Mouse (Mus musculus) kidney, adult 2 months (tissue): Measurements from ENCODE around the gene Plekhm3. TPM values are rescaled to one million over a fixed set of nuclear protein-coding genes. Genes with fewer than 3 reads are reported as not detected.

Experiments used
- DNase-seq: peaks from one replicate; pipeline ENCODE4 v3.0.0; 2021
- H3K27ac ChIP-seq: fragments of 200-500 bp; 2 replicates; pipeline ENCODE4 v1.5.1; 2012; ENCODE audit warnings: low read depth, low read length, control low read depth, inconsistent platforms; ENCODE audit not compliant: insufficient read depth
- H3K27me3 ChIP-seq: fragments of 200-500 bp; replicated peaks from 2 replicates; pipeline ENCODE4 v1.6.1; 2012; ENCODE audit warnings: mild to moderate bottlenecking, moderate library complexity, low read length, inconsistent platforms; ENCODE audit not compliant: control insufficient read depth, insufficient read depth
- H3K36me3 ChIP-seq: fragments of 200-500 bp; 2 replicates; pipeline ENCODE4 v1.6.1; 2012; ENCODE audit warnings: mild to moderate bottlenecking, moderate library complexity, low read length, inconsistent platforms; ENCODE audit not compliant: control insufficient read depth, insufficient read depth
- H3K4me1 ChIP-seq: fragments of 200-500 bp; 2 replicates; pipeline ENCODE4 v1.6.1; 2011; ENCODE audit warnings: low read length; ENCODE audit not compliant: control insufficient read depth, insufficient read depth
- H3K4me3 ChIP-seq: fragments of 200-500 bp; 2 replicates; pipeline ENCODE4 v1.5.1; 2011; ENCODE audit warnings: mild to moderate bottlenecking, low read depth, low read length, control low read depth; ENCODE audit not compliant: insufficient read depth
- CTCF ChIP-seq: fragments of 200-500 bp; conservative IDR thresholded peaks from 2 replicates; pipeline ENCODE4 v1.5.1; 2011; ENCODE audit warnings: low read depth, mild to moderate bottlenecking, control low read depth, low read length, moderate library complexity, mixed read lengths; ENCODE audit not compliant: insufficient read depth, insufficient read length
- POLR2A ChIP-seq: fragments of 200-500 bp; IDR thresholded peaks from one replicate; pipeline ENCODE4 v1.6.1; 2011; ENCODE audit warnings: low read depth, low read length, control low read depth
- WGBS: fragments of 180-500 bp; shearing (Covaris S2); methylation state at CpG from one replicate; pipeline ENCODE4 v1.1.7; 2018; 5-methylcytosine and 5-hydroxymethylcytosine counted together
- polyA plus RNA-seq: library from polyadenylated mRNA; depleted of rRNA; stranded (reverse); fragments of >200 nt; gene quantifications from 2 replicates; pipeline ENCODE4 v1.2.3, GENCODE M21; 2012

Plekhm3 gene
- polyA plus RNA-seq, 1 experiment = 3.3 TPM

DNA sequence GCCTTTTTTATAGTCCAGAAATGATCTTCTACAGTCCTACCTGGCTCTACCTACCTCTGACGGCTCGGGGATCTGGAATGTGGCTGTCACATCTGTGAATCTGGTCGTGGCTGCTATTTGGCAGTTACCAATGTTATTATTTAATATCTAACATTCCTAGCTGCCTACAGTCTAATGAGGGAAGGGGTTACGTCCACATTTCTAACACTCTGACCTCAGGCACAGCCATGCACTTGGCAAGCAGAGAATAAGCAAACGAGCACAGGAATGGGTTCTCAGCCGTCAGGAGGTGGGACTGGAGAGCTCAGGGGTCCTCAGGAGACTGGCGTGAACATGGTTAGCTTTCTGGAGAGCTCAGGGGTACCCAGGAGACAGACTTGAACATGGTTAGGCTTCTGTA lies 38.7 kb downstream of the Plekhm3 start:
- DNase-seq = no peak
- Histone ChIP-seq H3K27ac (no peak overlapping the region), H3K27me3 (no peaks in the 10 kb centered on the region), H3K36me3 (no peaks in the 10 kb centered on the region), H3K4me1 (no peaks in the 10 kb centered on the region; the same call in 1 of the 2 replicates), H3K4me3 (no peak overlapping the region)
- 76% methylated on average over 7 of the region's 7 CpGs for WGBS
- TF ChIP-seq POLR2A (no peak), CTCF (no peak)

DNA sequence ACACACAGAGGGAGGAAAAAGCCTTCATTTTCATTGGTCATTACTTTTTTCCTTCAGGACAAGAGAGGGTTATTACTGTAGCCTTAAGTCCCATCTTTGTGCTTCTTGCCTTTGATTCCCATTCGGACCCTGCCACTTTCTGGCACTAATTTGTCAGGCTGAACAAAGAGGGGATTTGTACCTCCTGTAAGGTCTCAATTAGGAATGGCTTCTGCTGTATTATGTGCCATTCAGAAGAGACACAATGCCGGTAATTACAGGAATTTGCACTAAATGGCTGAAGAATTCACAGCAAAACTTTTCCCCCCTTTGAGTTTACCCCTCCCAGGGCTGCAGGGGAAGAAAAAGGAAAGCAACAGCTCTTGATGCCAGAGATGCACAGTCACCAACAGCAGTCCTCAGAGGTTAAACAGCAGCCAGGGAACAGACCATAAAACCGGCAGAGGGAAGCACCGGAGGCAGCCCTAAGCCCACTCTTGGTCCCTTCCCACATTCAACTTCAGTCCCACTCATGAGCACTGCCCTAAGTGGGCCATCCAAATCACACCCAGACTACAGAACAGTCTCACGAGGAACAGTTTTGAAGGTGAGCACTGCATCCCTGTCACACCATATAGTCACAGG lies 39.6 kb downstream of the Plekhm3 start:
- TF ChIP-seq CTCF = no peak
- TF ChIP-seq POLR2A = no peak
- DNase-seq = no peak
- Histone ChIP-seq H3K4me3 (no peak overlapping the region), H3K36me3 (no peaks in the 10 kb centered on the region), H3K27me3 (no peaks in the 10 kb centered on the region), H3K27ac (no peak overlapping the region), H3K4me1 (no peaks in the 10 kb centered on the region; the same call in 1 of the 2 replicates)
- WGBS = 76% methylated on average over 5 of the region's 5 CpGs

DNA sequence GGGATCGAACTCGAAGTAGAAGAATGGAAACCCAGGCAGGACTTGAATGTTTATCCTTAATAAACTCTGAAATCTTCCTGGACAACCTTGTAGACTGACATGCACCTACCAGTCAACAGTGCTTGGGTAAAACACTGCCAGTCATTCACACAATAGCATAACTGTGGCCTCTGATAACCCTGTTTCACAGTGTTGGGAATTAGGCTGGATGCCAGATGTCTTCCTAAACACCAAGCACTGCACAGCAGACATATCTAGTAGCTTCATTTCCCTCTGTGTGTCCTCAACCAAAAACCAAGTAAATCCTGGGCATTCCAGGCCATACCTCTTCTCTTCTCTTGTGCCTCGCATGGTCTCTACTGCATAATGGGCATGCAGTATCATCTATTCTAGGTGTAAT lies 42.3 kb downstream of the Plekhm3 start:
- Histone ChIP-seq H3K27ac (no peak overlapping the region), H3K36me3 (no peaks in the 10 kb centered on the region), H3K4me1 (no peaks in the 10 kb centered on the region; the same call in 1 of the 2 replicates), H3K27me3 (no peaks in the 10 kb centered on the region), H3K4me3 (no peak overlapping the region)
- TF ChIP-seq CTCF = no peak
- TF ChIP-seq POLR2A = no peak
- 97% methylated on average over 3 of the region's 3 CpGs for WGBS
- no peak for DNase-seq

DNA sequence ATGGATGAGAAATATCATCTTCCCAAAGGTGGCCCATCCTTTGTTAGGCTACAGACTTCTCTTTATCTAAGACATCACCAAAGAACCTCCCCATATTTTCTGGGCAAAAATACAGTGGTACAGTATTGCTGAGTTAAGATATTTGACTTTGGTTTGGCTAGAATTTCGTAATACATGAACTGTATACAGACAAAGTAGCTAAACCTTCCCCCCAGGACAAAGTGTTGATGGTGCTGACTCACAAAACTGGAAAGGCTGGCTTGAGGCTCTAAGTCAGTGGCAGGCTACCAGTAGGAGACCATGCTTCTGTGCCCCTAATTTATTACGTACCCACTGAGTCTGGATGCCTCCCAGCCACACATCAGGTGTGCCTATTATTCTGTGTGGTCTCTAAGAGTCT lies 48.9 kb downstream of the Plekhm3 start:
- no peaks in the 10 kb centered on the region for H3K27me3 ChIP-seq
- TF ChIP-seq POLR2A (no peak), CTCF (no peak)
- no peaks in the 10 kb centered on the region for H3K4me1 ChIP-seq
- 85% methylated on average over 2 of the region's 2 CpGs for WGBS
- H3K36me3 ChIP-seq = no peaks in the 10 kb centered on the region
- H3K4me3 ChIP-seq = no peak overlapping the region
- H3K27ac ChIP-seq = no peak overlapping the region
- no peak for DNase-seq

DNA sequence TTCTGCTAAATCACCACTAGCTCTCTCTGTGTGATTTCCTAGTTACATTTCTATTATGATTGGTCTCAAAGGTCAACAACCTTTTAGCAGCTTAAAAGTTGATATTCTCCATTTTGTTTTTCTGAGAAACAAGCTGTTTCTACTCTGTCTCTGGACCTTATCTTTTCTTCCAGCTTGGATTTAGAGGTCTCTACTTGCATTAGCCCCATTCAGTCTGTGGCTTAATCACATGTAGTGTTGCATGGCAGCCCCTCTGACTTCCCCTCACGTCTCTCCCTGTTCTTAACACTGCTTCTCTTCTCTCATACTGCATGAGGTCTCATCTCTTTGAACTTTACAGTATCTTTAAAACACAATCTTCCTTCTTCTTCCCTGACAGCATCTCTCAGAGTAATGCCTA lies 50.4 kb downstream of the Plekhm3 start:
- Histone ChIP-seq H3K27ac (no peak overlapping the region), H3K27me3 (no peaks in the 10 kb centered on the region), H3K4me1 (no peaks in the 10 kb centered on the region), H3K36me3 (no peaks in the 10 kb centered on the region), H3K4me3 (no peak overlapping the region)
- 83% methylated on average over 1 of the region's 1 CpGs for WGBS
- no peak for DNase-seq
- TF ChIP-seq CTCF (no peak), POLR2A (no peak)

DNA sequence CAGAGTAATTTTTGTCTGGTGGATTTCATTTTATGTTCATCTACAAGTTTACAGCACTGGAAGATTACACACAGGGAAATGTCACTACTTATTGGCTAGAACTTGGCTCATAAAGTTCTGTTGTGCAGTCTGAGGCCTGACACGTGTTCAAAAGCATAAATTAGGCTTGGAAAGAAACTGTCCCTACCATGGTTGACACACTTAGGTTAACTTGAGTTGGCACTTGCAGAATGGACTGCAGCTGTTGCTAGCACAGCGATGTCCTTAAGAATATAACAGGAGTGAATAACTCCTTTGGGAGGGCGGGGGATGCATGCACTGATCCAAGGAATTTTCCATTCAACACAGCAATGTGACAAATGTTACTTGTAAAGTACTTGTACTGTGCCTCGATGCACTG lies 53.2 kb downstream of the Plekhm3 start:
- Histone ChIP-seq H3K27me3 (no peaks in the 10 kb centered on the region), H3K36me3 (no peaks in the 10 kb centered on the region), H3K27ac (no peak overlapping the region), H3K4me1 (no peaks in the 10 kb centered on the region), H3K4me3 (no peak overlapping the region)
- TF ChIP-seq CTCF (no peak), POLR2A (no peak)
- peak; percentile 8 for DNase-seq
- 57% methylated on average over 4 of the region's 4 CpGs for WGBS

DNA sequence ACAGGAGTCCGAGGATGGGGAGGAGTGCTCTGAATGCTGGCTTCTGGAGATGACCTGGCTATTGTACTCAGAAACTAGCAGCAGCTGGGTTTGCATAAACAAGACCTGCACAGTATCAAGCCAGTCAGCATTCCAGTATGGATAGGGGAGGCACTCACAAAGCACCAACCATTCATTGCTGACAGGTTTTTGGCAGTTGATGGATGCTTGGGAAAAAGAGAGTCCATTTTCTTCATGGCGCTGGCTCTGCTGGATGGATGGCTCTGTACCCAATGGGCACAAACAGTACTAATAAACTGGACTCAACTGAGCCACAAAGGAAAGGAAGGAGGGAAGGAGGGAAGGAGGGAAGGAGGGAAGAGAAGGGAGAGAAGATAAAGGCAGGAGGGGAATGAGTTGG lies 53.8 kb downstream of the Plekhm3 start:
- no peak overlapping the region for H3K27ac ChIP-seq
- H3K4me3 ChIP-seq = no peak overlapping the region
- TF ChIP-seq CTCF (no peak), POLR2A (no peak)
- no peaks in the 10 kb centered on the region for H3K27me3 ChIP-seq
- WGBS = 92% methylated on average over 2 of the region's 2 CpGs
- DNase-seq = no peak
- no peaks in the 10 kb centered on the region for H3K36me3 ChIP-seq
- H3K4me1 ChIP-seq = no peaks in the 10 kb centered on the region

DNA sequence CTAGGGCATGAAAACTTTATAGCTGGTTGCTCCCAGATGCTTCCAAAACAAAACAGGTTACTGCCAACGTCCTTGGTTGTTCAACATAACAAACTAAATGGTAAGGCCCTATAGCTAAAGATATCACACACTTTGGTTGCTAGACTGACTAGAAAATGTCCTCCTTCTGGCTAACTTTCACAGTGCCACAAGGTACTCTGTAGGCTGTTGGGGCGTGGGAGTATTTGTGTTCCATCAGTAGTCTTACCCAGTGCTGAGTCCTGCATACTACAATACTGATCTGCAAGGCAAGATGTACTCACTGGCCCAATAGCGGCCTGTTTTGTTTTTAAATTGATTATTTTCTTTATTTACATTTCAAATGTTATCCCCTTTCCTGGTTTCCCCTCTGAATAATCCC lies 56.9 kb downstream of the Plekhm3 start:
- Histone ChIP-seq H3K4me3 (no peak overlapping the region), H3K27ac (no peak overlapping the region), H3K27me3 (no peaks in the 10 kb centered on the region), H3K36me3 (no peaks in the 10 kb centered on the region), H3K4me1 (no peaks in the 10 kb centered on the region)
- no peak for DNase-seq
- TF ChIP-seq POLR2A = no peak
- no peak for TF ChIP-seq CTCF
- WGBS = 84% methylated on average over 3 of the region's 3 CpGs
